Mouse (Mus musculus): ENCODE data around the gene Psd. TPM values are rescaled to one million over a fixed set of nuclear protein-coding genes. Genes with fewer than 3 reads are reported as not detected.
A peak's percentile ranks its signal among the peaks of the same experiment; 100 is the strongest.

The Psd gene
- polyA plus RNA-seq, 1 experiment from 2014 or later = 7.1 TPM

GRCm38 (mm10) chr19:46326019-46326755 is 769 bp downstream of the Psd start:
- H3K4me3 ChIP-seq (replicated peaks) = no peak overlapping the region
- no peak overlapping the region for H3K27ac ChIP-seq
- WGBS (ENCODE audit: insufficient replicate concordance) = 7% methylated on average over 29 of the region's 29 CpGs
- H3K36me3 ChIP-seq = peaks cover 12% of the 10 kb centered on the region
- peak overlapping the region; percentile 100; the same call in 1 of the 2 replicates for H3K4me2 ChIP-seq
- H3K27me3 ChIP-seq = peaks cover 70% of the 10 kb centered on the region
- H3K9me3 ChIP-seq (replicated peaks) = no peaks in the 10 kb centered on the region
- no peak overlapping the region for H3K9ac ChIP-seq
- DNase-seq (no peak), ATAC-seq (ENCODE audit: low read depth) (no peak)
- H3K4me1 ChIP-seq (replicated peaks) = peaks cover 46% of the 10 kb centered on the region

- H3K4me2 ChIP-seq = no peak overlapping the region
- peaks cover 83% of the 10 kb centered on the region for H3K27me3 ChIP-seq
- no peaks in the 10 kb centered on the region for H3K9me3 ChIP-seq (replicated peaks)
- ATAC-seq (ENCODE audit: low read depth) (no peak), DNase-seq (no peak)
- 47% methylated on average over 5 of the region's 5 CpGs for WGBS (ENCODE audit: insufficient replicate concordance)
- no peak overlapping the region for H3K4me3 ChIP-seq (replicated peaks)
- H3K9ac ChIP-seq = no peak overlapping the region
- H3K36me3 ChIP-seq = no peaks in the 10 kb centered on the region
- H3K27ac ChIP-seq = no peak overlapping the region
- H3K4me1 ChIP-seq (replicated peaks) = peaks cover 38% of the 10 kb centered on the region
Measured at GRCm38 (mm10) chr19:46324918-46325317, 2.0 kb downstream of the Psd start.

GRCm38 (mm10) chr19:46324366-46324765 is 2.6 kb downstream of the Psd start:
- Histone ChIP-seq H3K4me1 (replicated peaks) (peaks cover 35% of the 10 kb centered on the region), H3K9ac (no peak overlapping the region), H3K9me3 (replicated peaks) (no peaks in the 10 kb centered on the region), H3K36me3 (no peaks in the 10 kb centered on the region), H3K4me2 (no peak overlapping the region), H3K27me3 (peaks cover 88% of the 10 kb centered on the region), H3K27ac (no peak overlapping the region), H3K4me3 (replicated peaks) (no peak overlapping the region)
- WGBS (ENCODE audit: insufficient replicate concordance) = 55% methylated on average over 11 of the region's 11 CpGs
- DNase-seq (no peak), ATAC-seq (ENCODE audit: low read depth) (no peak)

- Histone ChIP-seq H3K4me1 (replicated peaks) (peaks cover 35% of the 10 kb centered on the region), H3K4me2 (no peak overlapping the region), H3K27me3 (peaks cover 90% of the 10 kb centered on the region), H3K9me3 (replicated peaks) (no peaks in the 10 kb centered on the region), H3K9ac (no peak overlapping the region), H3K27ac (no peak overlapping the region), H3K36me3 (no peaks in the 10 kb centered on the region), H3K4me3 (replicated peaks) (no peak overlapping the region)
- DNase-seq (no peak), ATAC-seq (ENCODE audit: low read depth) (no peak)
- 52% methylated on average over 5 of the region's 5 CpGs for WGBS (ENCODE audit: insufficient replicate concordance)
Measured at GRCm38 (mm10) chr19:46323716-46324115, 3.2 kb downstream of the Psd start.

- no peak for DNase-seq
- no peak overlapping the region for H3K4me2 ChIP-seq
- H3K27ac ChIP-seq = no peak overlapping the region
- H3K4me3 ChIP-seq (replicated peaks) = no peak overlapping the region
- no peak for ATAC-seq (ENCODE audit: low read depth)
- peaks cover 39% of the 10 kb centered on the region for H3K4me1 ChIP-seq (replicated peaks)
- no peak overlapping the region for H3K9ac ChIP-seq
- 67% methylated on average over 13 of the region's 13 CpGs for WGBS (ENCODE audit: insufficient replicate concordance)
- no peaks in the 10 kb centered on the region for H3K36me3 ChIP-seq
- H3K9me3 ChIP-seq (replicated peaks) = no peaks in the 10 kb centered on the region
- H3K27me3 ChIP-seq = peaks cover 96% of the 10 kb centered on the region
Measured at GRCm38 (mm10) chr19:46322996-46323572, 3.9 kb downstream of the Psd start.

- WGBS (ENCODE audit: insufficient replicate concordance) = 60% methylated on average over 11 of the region's 11 CpGs
- ATAC-seq (ENCODE audit: low read depth) = no peak
- H3K4me1 ChIP-seq (replicated peaks) = peaks cover 40% of the 10 kb centered on the region
- no peak for DNase-seq
- H3K27me3 ChIP-seq = peaks cover 100% of the 10 kb centered on the region
- no peak overlapping the region for H3K9ac ChIP-seq
- no peak overlapping the region for H3K27ac ChIP-seq
- no peak overlapping the region for H3K4me2 ChIP-seq
- H3K4me3 ChIP-seq (replicated peaks) = no peak overlapping the region
- no peaks in the 10 kb centered on the region for H3K36me3 ChIP-seq
- H3K9me3 ChIP-seq (replicated peaks) = no peaks in the 10 kb centered on the region
Measured at GRCm38 (mm10) chr19:46322144-46322995, 4.6 kb downstream of the Psd start.

- Histone ChIP-seq H3K9me3 (replicated peaks) (no peaks in the 10 kb centered on the region), H3K4me3 (replicated peaks) (no peak overlapping the region), H3K4me2 (no peak overlapping the region), H3K4me1 (replicated peaks) (peaks cover 40% of the 10 kb centered on the region), H3K27ac (no peak overlapping the region), H3K36me3 (no peaks in the 10 kb centered on the region), H3K9ac (no peak overlapping the region), H3K27me3 (peaks cover 100% of the 10 kb centered on the region)
- ATAC-seq (ENCODE audit: low read depth) (no peak), DNase-seq (no peak)
- WGBS (ENCODE audit: insufficient replicate concordance) = 26% methylated on average over 6 of the region's 6 CpGs
Measured at GRCm38 (mm10) chr19:46321101-46321943, 5.6 kb downstream of the Psd start.

GRCm38 (mm10) chr19:46320076-46320785 is 6.7 kb downstream of the Psd start:
- H3K4me1 ChIP-seq (replicated peaks) = peaks cover 50% of the 10 kb centered on the region
- no peak overlapping the region for H3K27ac ChIP-seq
- WGBS (ENCODE audit: insufficient replicate concordance) = 59% methylated on average over 8 of the region's 8 CpGs
- DNase-seq = no peak
- H3K36me3 ChIP-seq = no peaks in the 10 kb centered on the region
- H3K27me3 ChIP-seq = peaks cover 100% of the 10 kb centered on the region
- H3K4me2 ChIP-seq = no peak overlapping the region
- no peaks in the 10 kb centered on the region for H3K9me3 ChIP-seq (replicated peaks)
- no peak overlapping the region for H3K4me3 ChIP-seq (replicated peaks)
- no peak for ATAC-seq (ENCODE audit: low read depth)
- no peak overlapping the region for H3K9ac ChIP-seq

- DNase-seq (peak; percentile 51), ATAC-seq (ENCODE audit: low read depth) (no peak)
- WGBS (ENCODE audit: insufficient replicate concordance) = 11% methylated on average over 16 of the region's 16 CpGs
- Histone ChIP-seq H3K9ac (no peak overlapping the region), H3K9me3 (replicated peaks) (no peaks in the 10 kb centered on the region), H3K27ac (no peak overlapping the region), H3K4me2 (peak overlapping the region; percentile 93), H3K4me3 (replicated peaks) (peak overlapping the region; percentile 55), H3K4me1 (replicated peaks) (peaks cover 58% of the 10 kb centered on the region), H3K36me3 (no peaks in the 10 kb centered on the region), H3K27me3 (peaks cover 100% of the 10 kb centered on the region)
Measured at GRCm38 (mm10) chr19:46318586-46319378, 8.2 kb downstream of the Psd start.

- Histone ChIP-seq H3K4me2 (peak overlapping the region; percentile 93), H3K9me3 (replicated peaks) (no peaks in the 10 kb centered on the region), H3K27me3 (peaks cover 100% of the 10 kb centered on the region), H3K27ac (no peak overlapping the region), H3K36me3 (no peaks in the 10 kb centered on the region), H3K4me3 (replicated peaks) (peak overlapping the region; percentile 55), H3K4me1 (replicated peaks) (peaks cover 65% of the 10 kb centered on the region), H3K9ac (peak overlapping the region; percentile 47; the same call in 1 of the 2 replicates)
- DNase-seq (no peak), ATAC-seq (ENCODE audit: low read depth) (no peak)
- WGBS (ENCODE audit: insufficient replicate concordance) = 3% methylated on average over 27 of the region's 42 CpGs
Measured at GRCm38 (mm10) chr19:46318031-46318471, 8.9 kb downstream of the Psd start.
